Mouse (Mus musculus) liver, embryonic 14.5 days (tissue): ENCODE measurements around the gene Tra2b. TPM values are rescaled to one million over a fixed set of nuclear protein-coding genes. Genes with fewer than 3 reads are reported as not detected.
A peak's percentile ranks its signal among the peaks of the same experiment; 100 is the strongest.

Experiments used
- ATAC-seq: fragments of 200-750 bp; cut with Nextera tagmentation; 2 replicates; pipeline ENCODE4 v1.8.0; 2017; ENCODE audit warnings: moderate number of reproducible peaks, mild to moderate bottlenecking, moderate library complexity; ENCODE audit not compliant: insufficient read depth
- DNase-seq, 3 experiments: peaks; one replicate each; pipeline ENCODE4 v3.0.0-alpha.2; 2012 to 2013; ENCODE audit warnings: low read depth in 3 of 3, low spot score in 3 of 3
- H3K27ac ChIP-seq: fragments of 300-500 bp; sonication (generic); 2 replicates; pipeline ENCODE4 v1.5.1; 2014; ENCODE audit warnings: moderate library complexity, mild to moderate bottlenecking, control low read depth, inconsistent platforms
- H3K27me3 ChIP-seq: fragments of 300-500 bp; sonication (generic); 2 replicates; pipeline ENCODE4 v1.6.1; 2014; ENCODE audit warnings: mild to moderate bottlenecking, low read length, moderate library complexity; ENCODE audit not compliant: control insufficient read depth, insufficient read depth
- H3K36me3 ChIP-seq: fragments of 300-500 bp; sonication (generic); replicated peaks from 2 replicates; pipeline ENCODE4 v1.6.1; 2014; ENCODE audit warnings: low read depth; ENCODE audit not compliant: control insufficient read depth, insufficient read depth
- H3K4me1 ChIP-seq, 2 experiments: fragments of 200-500 bp in 1 of 2; fragments of 300-500 bp in 1 of 2; sonication (generic) in 1 of 2; replicated peaks; 2 replicates each; pipeline ENCODE4 v1.6.1; 2012 to 2014; ENCODE audit warnings: antibody characterized with exemption in 1 of 2, inconsistent platforms in 1 of 2, low read length in 1 of 2; ENCODE audit not compliant: control insufficient read depth in 2 of 2, insufficient read depth in 2 of 2
- H3K4me2 ChIP-seq: fragments of 300-500 bp; sonication (generic); 2 replicates; pipeline ENCODE4 v1.6.1; 2014; ENCODE audit warnings: low read depth, mild to moderate bottlenecking, control low read depth, moderate library complexity
- H3K4me3 ChIP-seq, 2 experiments: fragments of 200-500 bp in 1 of 2; fragments of 300-500 bp in 1 of 2; sonication (generic) in 1 of 2; 2 replicates each; pipeline ENCODE4 v1.5.1; 2012 to 2014; ENCODE audit warnings: low read depth in 2 of 2, low read length in 2 of 2, mild to moderate bottlenecking in 2 of 2, control low read depth in 1 of 2, inconsistent platforms in 1 of 2, moderate library complexity in 1 of 2; ENCODE audit not compliant: insufficient read depth in 1 of 2
- H3K9ac ChIP-seq: fragments of 300-500 bp; sonication (generic); replicated peaks from 2 replicates; pipeline ENCODE4 v1.6.1; 2014; ENCODE audit warnings: mild to moderate bottlenecking, control low read depth, moderate library complexity
- H3K9me3 ChIP-seq: fragments of 300-500 bp; sonication (generic); 2 replicates; pipeline ENCODE4 v1.6.1; 2016; ENCODE audit warnings: low read length, mixed read lengths; ENCODE audit not compliant: control insufficient read depth
- CTCF ChIP-seq: IDR thresholded peaks from 2 replicates; pipeline ENCODE4 v1.5.1; 2016; ENCODE audit warnings: antibody characterized with exemption, low read depth, control low read depth
- EP300 ChIP-seq: IDR thresholded peaks from 2 replicates; pipeline ENCODE4 v1.6.1; 2016; ENCODE audit warnings: antibody characterized with exemption, low read depth
- WGBS: fragments of 180-500 bp; shearing (Covaris S2); extraction: QIAGEN DNeasy Blood & Tissue Kit; methylation state at CpG from one replicate; pipeline ENCODE4 v1.1.7; 2014; ENCODE audit not compliant: insufficient replicate concordance; 5-methylcytosine and 5-hydroxymethylcytosine counted together
- polyA plus RNA-seq, 2 experiments: library from polyadenylated mRNA; depleted of rRNA in 1 of 2; stranded (reverse) in 1 of 2; unstranded in 1 of 2; fragments of >200 nt; fragmentation: Nextera tagmentation in 1 of 2; extraction: Ambion mirVana in 1 of 2; gene quantifications; 2 replicates each; pipeline versions ENCODE4 v1.2.1 to v1.2.3; 2012 to 2014

The Tra2b gene
- polyA plus RNA-seq, 2 experiments = 69.7 to 145 TPM

DNA sequence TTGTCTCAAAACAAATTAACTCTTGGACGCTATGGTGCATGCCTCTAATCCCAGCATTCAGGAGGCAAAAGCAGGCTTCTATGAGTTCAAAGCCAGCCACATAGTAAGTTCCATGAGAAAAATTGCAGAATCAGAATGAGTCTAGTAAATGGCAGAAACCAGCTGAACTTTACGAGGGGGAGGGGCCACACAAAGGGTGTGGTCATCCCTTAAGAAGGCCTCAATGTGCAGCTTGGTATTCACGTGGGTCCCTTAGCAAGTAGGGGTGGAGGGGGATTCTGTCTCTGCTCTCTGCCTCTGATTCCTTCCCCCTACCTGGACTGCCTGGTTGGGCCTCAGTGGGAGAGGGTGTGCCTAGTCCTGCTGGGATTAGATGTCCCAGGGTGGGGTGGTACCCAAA, 4.7 kb upstream of the Tra2b start:
- Histone ChIP-seq H3K36me3 (no peaks in the 10 kb centered on the region), H3K9ac (no peak overlapping the region), H3K27ac (no peak overlapping the region), H3K4me2 (no peak overlapping the region), H3K4me3 (no peak overlapping the region), H3K27me3 (no peaks in the 10 kb centered on the region), H3K9me3 (no peaks in the 10 kb centered on the region), H3K4me1 (peaks cover 5 to 11% of the 10 kb centered on the region in 2 experiments)
- TF ChIP-seq CTCF (no peak), EP300 (no peak)
- ATAC-seq (no peak), DNase-seq (no peak)
- 46% methylated on average over 3 of the region's 3 CpGs for WGBS

DNA sequence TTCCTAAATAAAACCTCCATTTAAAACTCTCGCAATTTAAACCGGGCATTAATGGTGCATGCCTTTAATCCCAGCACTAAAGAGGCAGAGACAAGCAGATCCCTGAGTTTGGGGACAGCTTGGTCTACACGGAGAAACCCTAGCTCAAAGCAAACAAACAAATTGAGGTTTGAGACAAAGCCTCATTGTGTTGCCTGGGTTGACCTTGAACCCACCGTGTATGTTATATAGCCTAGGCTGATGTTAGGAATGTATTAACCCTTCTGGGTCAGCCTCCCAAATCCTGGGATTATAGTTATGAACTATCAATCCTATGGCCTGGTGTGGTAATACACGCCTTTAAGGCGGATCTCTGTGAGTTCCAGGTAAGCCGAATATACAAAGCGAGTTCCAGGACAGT, 579 bp upstream of the Tra2b start:
- TF ChIP-seq CTCF (no peak), EP300 (no peak)
- Histone ChIP-seq H3K36me3 (peaks cover 7% of the 10 kb centered on the region), H3K4me1 (peaks cover 12 to 14% of the 10 kb centered on the region in 2 experiments), H3K4me2 (peak overlapping the region; percentile 82), H3K27me3 (no peaks in the 10 kb centered on the region), H3K4me3 (peak overlapping the region; percentile 79 to 96), H3K27ac (peak overlapping the region; percentile 50), H3K9ac (peak overlapping the region; percentile 68), H3K9me3 (no peaks in the 10 kb centered on the region)
- ATAC-seq = no peak; the same call in 1 of the 2 replicates
- 28% methylated on average over 8 of the region's 8 CpGs for WGBS
- no peak for DNase-seq

DNA sequence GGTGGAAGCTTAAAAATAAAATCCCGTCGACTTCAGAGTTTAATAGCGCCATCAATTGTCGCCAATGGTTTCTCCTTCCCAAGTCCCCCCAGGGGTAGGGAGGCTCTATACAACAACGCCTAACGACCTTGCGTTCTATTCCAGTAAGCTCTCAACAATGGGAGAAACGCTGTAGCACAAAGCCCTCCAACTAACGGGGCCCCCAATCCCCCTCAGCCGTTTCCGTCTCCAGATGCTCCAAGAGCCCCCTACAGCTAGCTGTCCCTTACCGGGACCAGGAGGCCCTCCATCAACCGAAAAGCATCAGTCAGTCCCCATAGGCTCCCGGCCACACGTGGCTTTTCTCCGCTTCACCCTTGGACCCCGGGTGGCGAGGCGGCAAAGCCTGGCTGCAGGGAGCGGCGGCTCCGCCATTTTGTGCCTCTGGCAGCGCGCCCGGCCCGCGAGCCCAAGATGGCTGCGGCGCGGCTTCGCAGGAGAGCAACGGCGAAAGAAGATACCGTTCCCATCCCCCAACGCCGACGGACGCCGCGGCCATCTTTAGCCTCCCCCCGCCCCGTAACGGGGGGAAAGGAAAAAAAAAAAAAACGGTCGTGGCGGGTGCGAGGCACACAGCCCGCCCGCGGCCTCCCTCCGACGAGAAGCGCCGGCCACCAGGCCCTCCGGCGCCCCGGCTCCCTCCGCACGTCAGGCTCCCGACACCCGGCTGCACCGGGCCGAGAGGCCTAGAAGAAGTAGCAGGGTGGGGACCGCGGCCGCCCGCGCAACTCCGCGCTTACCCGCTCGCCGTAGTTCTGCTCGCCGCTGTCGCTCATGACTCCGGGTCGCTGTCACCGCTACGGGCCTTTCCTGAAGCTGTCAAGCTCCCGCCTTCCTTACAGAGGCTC, 600 bp downstream of the Tra2b start:
- Histone ChIP-seq H3K4me2 (peak overlapping the region; percentile 83), H3K9me3 (no peaks in the 10 kb centered on the region), H3K9ac (peak overlapping the region; percentile 97), H3K4me1 (peaks cover 10 to 18% of the 10 kb centered on the region in 2 experiments), H3K27ac (peak overlapping the region; percentile 65), H3K4me3 (peak overlapping the region; percentile 91 to 96), H3K27me3 (no peaks in the 10 kb centered on the region), H3K36me3 (peaks cover 7% of the 10 kb centered on the region)
- TF ChIP-seq EP300 (no peak), CTCF (no peak)
- peak; percentile 51 to 58 (median 53) for DNase-seq
- under 1% methylated on average over 78 of the region's 81 CpGs for WGBS
- peak; percentile 62 for ATAC-seq

DNA sequence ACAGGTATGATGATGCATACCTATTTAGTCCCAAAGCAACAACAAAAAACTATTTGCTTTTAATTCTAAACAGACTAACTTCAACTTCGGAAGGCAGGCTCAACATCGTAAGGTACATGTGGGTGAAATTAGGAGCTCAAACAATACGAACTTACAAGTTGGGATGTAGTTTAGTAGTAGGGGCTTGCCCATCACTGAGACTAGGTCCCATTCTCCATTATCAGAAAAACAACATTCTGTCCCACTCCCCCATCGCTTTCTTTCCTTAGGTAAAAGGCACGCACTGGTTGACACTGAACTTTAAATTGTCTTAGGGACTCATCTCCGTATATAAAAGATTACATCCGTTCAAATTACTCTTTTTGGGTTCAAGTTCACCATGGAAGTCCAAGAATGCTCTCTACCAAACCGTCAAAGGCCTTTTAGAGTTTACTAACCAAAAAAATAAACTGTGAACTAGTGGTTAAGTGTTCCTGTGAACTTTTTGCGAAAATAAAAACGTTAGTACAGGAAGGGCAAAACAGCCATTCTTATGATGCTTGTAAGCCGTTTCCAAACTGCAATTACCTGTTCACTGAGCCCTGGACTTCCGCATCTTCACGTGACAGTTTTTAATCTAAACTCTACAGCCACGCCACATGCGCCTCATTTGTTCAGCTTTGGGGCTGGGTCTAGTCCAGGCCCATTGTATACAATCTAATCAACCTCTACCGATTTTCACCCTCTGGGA, 1.4 kb downstream of the Tra2b start:
- peak overlapping the region; percentile 97 for H3K9ac ChIP-seq
- under 1% methylated on average over 16 of the region's 16 CpGs for WGBS
- H3K4me2 ChIP-seq = peak overlapping the region; percentile 83
- no peaks in the 10 kb centered on the region for H3K27me3 ChIP-seq
- H3K36me3 ChIP-seq = peaks cover 7% of the 10 kb centered on the region
- peak overlapping the region; percentile 65 for H3K27ac ChIP-seq
- peaks cover 10 to 18% of the 10 kb centered on the region in 2 experiments for H3K4me1 ChIP-seq
- ATAC-seq (no peak), DNase-seq (peak in 2 of 3 experiments; percentile 33 to 51)
- no peaks in the 10 kb centered on the region for H3K9me3 ChIP-seq
- no peak for TF ChIP-seq EP300
- TF ChIP-seq CTCF = no peak
- peak overlapping the region; percentile 91 to 96 for H3K4me3 ChIP-seq

DNA sequence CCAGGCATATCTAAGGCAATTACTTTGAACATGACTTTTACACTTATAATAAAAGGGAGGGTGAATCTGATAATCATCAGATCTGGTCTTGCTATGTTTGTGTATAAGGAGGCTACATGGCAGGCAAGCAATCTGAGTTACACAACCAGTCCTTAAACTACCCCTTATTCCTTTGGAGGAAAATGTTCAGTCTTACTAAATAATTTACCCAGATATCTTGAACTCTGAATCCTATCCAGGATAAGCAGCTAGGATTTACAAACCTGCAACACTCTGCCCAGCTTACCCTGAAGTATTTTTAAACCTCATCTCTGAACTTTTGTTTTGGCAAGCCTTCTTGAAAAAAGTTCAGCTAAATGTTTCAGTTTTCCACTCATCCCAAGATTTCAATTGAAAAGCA, 2.7 kb downstream of the Tra2b start:
- Histone ChIP-seq H3K27me3 (no peaks in the 10 kb centered on the region), H3K4me1 (peaks cover 10 to 18% of the 10 kb centered on the region in 2 experiments), H3K9ac (peak overlapping the region; percentile 97), H3K9me3 (no peaks in the 10 kb centered on the region), H3K4me2 (peak overlapping the region; percentile 83), H3K4me3 (peak overlapping the region; percentile 91 to 96; a peak in 3 of 4 replicates), H3K27ac (0 out of 2 replicates have a peak overlapping the region, but pooled peaks have one; percentile 8), H3K36me3 (peaks cover 7% of the 10 kb centered on the region)
- ATAC-seq = no peak
- TF ChIP-seq EP300 (no peak), CTCF (no peak)
- no peak for DNase-seq
